Mouse (Mus musculus) limb, embryonic 14.5 days (tissue): ENCODE measurements around the gene Sipa1l2. TPM values are rescaled to one million over a fixed set of nuclear protein-coding genes. Genes with fewer than 3 reads are reported as not detected.

Source experiments
- ATAC-seq: fragments of 200-750 bp; cut with Nextera tagmentation; 2 replicates; pipeline ENCODE4 v1.8.0; 2017; ENCODE audit warnings: low read depth, moderate number of reproducible peaks, moderate TSS enrichment; ENCODE audit not compliant: low FRiP score
- DNase-seq: peaks from one replicate; pipeline ENCODE4 v3.0.0-alpha.2; 2015; ENCODE audit warnings: low spot score
- H3K27ac ChIP-seq: fragments of 300-500 bp; sonication (generic); replicated peaks from 2 replicates; pipeline ENCODE4 v1.5.1; 2014; ENCODE audit warnings: low read depth, mild to moderate bottlenecking, low read length, moderate library complexity, mixed read lengths
- H3K27me3 ChIP-seq: fragments of 300-500 bp; sonication (generic); 2 replicates; pipeline ENCODE4 v1.6.1; 2014; ENCODE audit warnings: low read length, mixed read lengths; ENCODE audit not compliant: control insufficient read depth, insufficient read depth
- H3K36me3 ChIP-seq: fragments of 300-500 bp; sonication (generic); 2 replicates; pipeline ENCODE4 v1.6.1; 2014; ENCODE audit warnings: mild to moderate bottlenecking, low read length, moderate library complexity, mixed read lengths; ENCODE audit not compliant: control insufficient read depth, insufficient read depth
- H3K4me1 ChIP-seq: fragments of 300-500 bp; sonication (generic); 2 replicates; pipeline ENCODE4 v1.6.1; 2014; ENCODE audit warnings: antibody characterized with exemption, low read length, mixed read lengths; ENCODE audit not compliant: control insufficient read depth, insufficient read depth
- H3K4me2 ChIP-seq: fragments of 300-500 bp; sonication (generic); replicated peaks from 2 replicates; pipeline ENCODE4 v1.6.1; 2014; ENCODE audit warnings: low read depth, mild to moderate bottlenecking, low read length, moderate library complexity; ENCODE audit not compliant: severe bottlenecking
- H3K4me3 ChIP-seq: fragments of 300-500 bp; sonication (generic); replicated peaks from 2 replicates; pipeline ENCODE4 v1.5.1; 2014; ENCODE audit warnings: low read length
- H3K9ac ChIP-seq: fragments of 300-500 bp; sonication (generic); 2 replicates; pipeline ENCODE4 v1.6.1; 2014; ENCODE audit warnings: mild to moderate bottlenecking, low read depth, low read length, moderate library complexity; ENCODE audit not compliant: severe bottlenecking
- H3K9me3 ChIP-seq: fragments of 300-500 bp; sonication (generic); 2 replicates; pipeline ENCODE4 v1.6.1; 2016; ENCODE audit warnings: low read length; ENCODE audit not compliant: control insufficient read depth
- POLR2A ChIP-seq: fragments of 200-500 bp; IDR thresholded peaks from 2 replicates; pipeline ENCODE4 v1.8.0; 2012; ENCODE audit warnings: inconsistent platforms, mild to moderate bottlenecking, moderate library complexity, borderline replicate concordance; ENCODE audit not compliant: insufficient read depth, insufficient read length; ENCODE audit errors: extremely low read depth
- WGBS: fragments of 180-500 bp; shearing (Covaris S2); extraction: QIAGEN DNeasy Blood & Tissue Kit; methylation state at CpG from one replicate; pipeline ENCODE4 v1.1.7; 2014; 5-methylcytosine and 5-hydroxymethylcytosine counted together
- polyA plus RNA-seq, 2 experiments: library from polyadenylated mRNA; depleted of rRNA in 1 of 2; stranded (reverse) in 1 of 2; unstranded in 1 of 2; fragments of >200 nt; fragmentation: Nextera tagmentation in 1 of 2; extraction: Ambion mirVana in 1 of 2; gene quantifications; 2 replicates each; pipeline versions ENCODE4 v1.2.1 to v1.2.3; 2012 to 2014

Gene Sipa1l2
- polyA plus RNA-seq, 2 experiments = 11.6 to 21.6 TPM

DNA sequence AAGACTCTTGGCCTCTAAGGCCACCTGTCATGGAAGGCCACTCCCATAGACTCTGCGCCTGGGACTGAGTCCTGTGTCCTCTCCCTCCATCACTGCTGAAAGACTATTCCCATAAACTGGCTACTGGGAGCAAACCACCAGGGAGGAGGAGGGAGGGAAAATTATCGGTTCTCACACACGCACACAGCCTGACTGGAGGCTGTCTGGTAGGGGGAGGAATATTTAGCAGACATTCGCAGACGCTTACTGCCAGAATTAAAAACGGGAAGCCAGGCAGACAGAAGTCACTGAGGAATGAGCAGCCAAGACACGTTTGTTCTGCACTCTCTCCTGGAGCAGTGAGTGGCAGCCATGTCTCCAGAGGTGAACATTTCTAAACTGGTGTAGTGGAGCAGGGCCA, 35.9 kb downstream of the Sipa1l2 start:
- Histone ChIP-seq H3K36me3 (peaks cover 6% of the 10 kb centered on the region; the same call in 1 of the 2 replicates), H3K4me3 (no peak overlapping the region), H3K27ac (no peak overlapping the region), H3K4me1 (peaks cover 39% of the 10 kb centered on the region), H3K27me3 (no peaks in the 10 kb centered on the region), H3K9ac (no peak overlapping the region), H3K9me3 (no peaks in the 10 kb centered on the region), H3K4me2 (no peak overlapping the region)
- WGBS = 22% methylated on average over 7 of the region's 7 CpGs
- DNase-seq (peak; percentile 30), ATAC-seq (0 out of 2 replicates have a peak, but pooled peaks have one; percentile 53)
- TF ChIP-seq POLR2A = no peak

DNA sequence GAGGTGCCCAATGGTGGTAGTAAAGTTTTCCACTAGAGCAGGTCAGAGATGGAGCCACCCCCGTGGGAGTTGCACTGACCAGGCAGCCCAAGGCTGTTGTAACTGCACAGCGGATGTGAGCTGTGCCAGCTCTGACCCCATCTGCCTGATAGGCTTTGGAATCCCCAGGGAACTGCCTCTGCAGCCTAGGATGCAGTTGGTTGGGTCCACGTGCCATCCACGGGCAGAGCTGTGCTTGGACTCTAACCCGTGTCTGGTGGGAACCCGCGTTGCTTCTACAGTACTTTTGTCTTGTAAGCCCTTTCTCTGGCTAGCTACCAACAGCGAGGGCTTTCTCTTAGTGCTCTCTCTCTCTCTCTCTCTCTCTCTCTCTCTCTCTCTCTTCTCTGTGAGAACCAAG, 36.7 kb downstream of the Sipa1l2 start:
- peaks cover 6% of the 10 kb centered on the region; the same call in 1 of the 2 replicates for H3K36me3 ChIP-seq
- WGBS = 76% methylated on average over 8 of the region's 8 CpGs
- no peak for TF ChIP-seq POLR2A
- H3K4me2 ChIP-seq = no peak overlapping the region
- H3K9ac ChIP-seq = no peak overlapping the region
- peaks cover 31% of the 10 kb centered on the region for H3K4me1 ChIP-seq
- no peaks in the 10 kb centered on the region for H3K9me3 ChIP-seq
- 0 out of 2 replicates have a peak overlapping the region, but pooled peaks have one; percentile 33 for H3K27ac ChIP-seq
- no peaks in the 10 kb centered on the region for H3K27me3 ChIP-seq
- ATAC-seq (no peak), DNase-seq (no peak)
- H3K4me3 ChIP-seq = no peak overlapping the region

- 39% methylated on average over 7 of the region's 7 CpGs for WGBS
- DNase-seq (no peak), ATAC-seq (no peak)
- H3K4me2 ChIP-seq = no peak overlapping the region
- no peak for TF ChIP-seq POLR2A
- H3K27me3 ChIP-seq = no peaks in the 10 kb centered on the region
- H3K36me3 ChIP-seq = peaks cover 1% of the 10 kb centered on the region; the same call in 1 of the 2 replicates
- H3K4me3 ChIP-seq = no peak overlapping the region
- no peak overlapping the region for H3K27ac ChIP-seq
- peaks cover 36% of the 10 kb centered on the region for H3K4me1 ChIP-seq
- H3K9me3 ChIP-seq = no peaks in the 10 kb centered on the region
- H3K9ac ChIP-seq = no peak overlapping the region
Measured at GRCm38 (mm10) chr8:125532177-125532576, 37.4 kb downstream of the Sipa1l2 start.

DNA sequence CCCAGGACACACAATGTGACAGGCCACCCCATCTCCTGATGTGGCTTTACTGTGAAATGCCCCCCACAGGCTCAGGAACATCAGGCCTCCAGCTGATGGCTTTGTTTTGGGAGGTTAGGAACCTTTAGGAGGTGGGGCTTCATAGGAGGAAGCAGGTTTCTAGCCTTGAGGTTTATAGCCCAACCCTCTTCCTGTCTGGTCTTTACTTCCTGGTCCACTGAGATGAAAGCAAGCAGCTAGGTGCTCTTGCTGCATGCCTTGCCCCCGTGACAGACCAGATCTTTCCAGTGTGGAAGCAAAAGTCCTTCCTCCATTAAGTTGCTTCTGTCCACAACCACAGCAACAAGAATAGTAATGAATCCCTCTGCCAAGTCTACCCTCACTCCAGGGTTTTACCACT, 38.0 kb downstream of the Sipa1l2 start:
- TF ChIP-seq POLR2A = no peak
- DNase-seq = no peak
- WGBS = 24% methylated on average over 1 of the region's 1 CpGs
- no peak for ATAC-seq
- H3K9me3 ChIP-seq = no peaks in the 10 kb centered on the region
- no peak overlapping the region for H3K4me3 ChIP-seq
- peaks cover 42% of the 10 kb centered on the region for H3K4me1 ChIP-seq
- H3K36me3 ChIP-seq = no peaks in the 10 kb centered on the region
- H3K27me3 ChIP-seq = no peaks in the 10 kb centered on the region
- no peak overlapping the region for H3K4me2 ChIP-seq
- H3K27ac ChIP-seq = 0 out of 2 replicates have a peak overlapping the region, but pooled peaks have one; percentile 26
- H3K9ac ChIP-seq = no peak overlapping the region

DNA sequence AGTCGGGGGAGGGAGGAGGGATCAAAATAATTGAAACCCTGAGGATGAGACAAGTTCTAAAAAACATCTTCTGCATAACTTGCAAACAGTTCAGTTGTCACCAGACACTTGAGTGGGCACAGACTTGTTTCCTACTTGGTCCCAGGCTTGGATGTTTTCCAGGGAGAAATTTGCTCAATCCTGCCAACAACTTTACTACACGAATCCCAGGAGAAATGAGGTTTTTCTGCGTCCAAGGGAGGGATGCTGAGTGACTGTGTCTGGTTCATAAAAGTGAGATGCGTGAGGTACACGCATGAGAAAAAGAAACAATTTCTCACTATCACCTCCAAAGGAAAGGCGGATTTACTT, 38.5 kb downstream of the Sipa1l2 start:
- no peak overlapping the region for H3K4me2 ChIP-seq
- no peaks in the 10 kb centered on the region for H3K9me3 ChIP-seq
- peaks cover 45% of the 10 kb centered on the region for H3K4me1 ChIP-seq
- H3K4me3 ChIP-seq = no peak overlapping the region
- TF ChIP-seq POLR2A = no peak
- WGBS = 29% methylated on average over 6 of the region's 6 CpGs
- no peak overlapping the region for H3K9ac ChIP-seq
- no peaks in the 10 kb centered on the region for H3K36me3 ChIP-seq
- no peak for DNase-seq
- H3K27ac ChIP-seq = no peak overlapping the region
- H3K27me3 ChIP-seq = no peaks in the 10 kb centered on the region
- ATAC-seq = no peak
